Mouse (Mus musculus) hindbrain, embryonic 13.5 days (tissue): Measurements from ENCODE around the gene Ddb2. TPM values are rescaled to one million over a fixed set of nuclear protein-coding genes. Genes with fewer than 3 reads are reported as not detected.

Experiments used
- ATAC-seq: fragments of 200-750 bp; cut with Nextera tagmentation; 2 replicates; pipeline ENCODE4 v1.8.0; 2017; ENCODE audit warnings: moderate TSS enrichment; ENCODE audit not compliant: low FRiP score
- H3K27ac ChIP-seq: fragments of 300-500 bp; sonication (generic); 2 replicates; pipeline ENCODE4 v1.5.1; 2015; ENCODE audit warnings: inconsistent platforms, mild to moderate bottlenecking, moderate library complexity
- H3K27me3 ChIP-seq: fragments of 300-500 bp; sonication (generic); 2 replicates; pipeline ENCODE4 v1.6.1; 2015; ENCODE audit warnings: mild to moderate bottlenecking, inconsistent platforms
- H3K36me3 ChIP-seq: fragments of 300-500 bp; sonication (generic); 2 replicates; pipeline ENCODE4 v1.6.1; 2015; ENCODE audit warnings: mild to moderate bottlenecking, inconsistent platforms
- H3K4me1 ChIP-seq: fragments of 300-500 bp; sonication (generic); replicated peaks from 2 replicates; pipeline ENCODE4 v1.6.1; 2015; ENCODE audit warnings: inconsistent platforms
- H3K4me2 ChIP-seq: fragments of 300-500 bp; sonication (generic); 2 replicates; pipeline ENCODE4 v1.6.1; 2015; ENCODE audit warnings: inconsistent platforms, mild to moderate bottlenecking, moderate library complexity
- H3K4me3 ChIP-seq: fragments of 300-500 bp; sonication (generic); 2 replicates; pipeline ENCODE4 v1.5.1; 2015; ENCODE audit warnings: mild to moderate bottlenecking, inconsistent platforms
- H3K9ac ChIP-seq: fragments of 300-500 bp; sonication (generic); 2 replicates; pipeline ENCODE4 v1.6.1; 2015; ENCODE audit warnings: mild to moderate bottlenecking, inconsistent platforms
- H3K9me3 ChIP-seq: fragments of 300-500 bp; sonication (generic); 2 replicates; pipeline ENCODE4 v1.6.1; 2016; ENCODE audit warnings: inconsistent platforms
- WGBS: fragments of 180-500 bp; shearing (Covaris S2); methylation state at CpG from one replicate; pipeline ENCODE4 v1.1.7; 2015; 5-methylcytosine and 5-hydroxymethylcytosine counted together
- polyA plus RNA-seq: library from polyadenylated mRNA; unstranded; fragments of >200 nt; fragmentation: Nextera tagmentation; extraction: Ambion mirVana; gene quantifications from 2 replicates; pipeline ENCODE4 v1.2.1, GENCODE M21; 2015

Ddb2 gene
- polyA plus RNA-seq, 1 experiment from 2014 or later: 14.1 TPM

- Histone ChIP-seq H3K27ac (no peak overlapping the region), H3K36me3 (no peaks in the 10 kb centered on the region), H3K9ac (no peak overlapping the region), H3K4me3 (no peak overlapping the region), H3K4me2 (no peak overlapping the region), H3K27me3 (0 out of 2 replicates have a peak, but pooled peaks cover 3% of the 10 kb centered on the region), H3K9me3 (no peaks in the 10 kb centered on the region), H3K4me1 (peaks cover 29% of the 10 kb centered on the region)
- no peak for ATAC-seq
- 95% methylated on average over 3 of the region's 3 CpGs for WGBS
Observed at GRCm38 (mm10) chr2:91198888-91199287, 37.9 kb downstream of the Ddb2 start.

- WGBS: 73% methylated on average over 3 of the region's 3 CpGs
- no peak overlapping the region for H3K27ac ChIP-seq
Observed at GRCm38 (mm10) chr2:91196577-91197001, 40.2 kb downstream of the Ddb2 start.

GRCm38 (mm10) chr2:91194624-91195332 is 42.0 kb downstream of the Ddb2 start:
- Histone ChIP-seq H3K36me3 (no peaks in the 10 kb centered on the region), H3K9ac (peak overlapping the region; percentile 63), H3K27ac (no peak overlapping the region), H3K4me1 (peaks cover 11% of the 10 kb centered on the region), H3K27me3 (0 out of 2 replicates have a peak, but pooled peaks cover 13% of the 10 kb centered on the region), H3K4me3 (peak overlapping the region; percentile 33), H3K4me2 (peak overlapping the region; percentile 57), H3K9me3 (no peaks in the 10 kb centered on the region)
- WGBS: 3% methylated on average over 27 of the region's 27 CpGs
- ATAC-seq: peak; percentile 77

More at GRCm38 (mm10) chr2:91196577-91197001, 40.2 kb downstream of the Ddb2 start:
- H3K36me3 ChIP-seq: no peaks in the 10 kb centered on the region
- no peak overlapping the region for H3K4me3 ChIP-seq
- H3K27me3 ChIP-seq: 0 out of 2 replicates have a peak, but pooled peaks cover 10% of the 10 kb centered on the region
- no peak overlapping the region for H3K9ac ChIP-seq
- no peaks in the 10 kb centered on the region for H3K9me3 ChIP-seq
- no peak overlapping the region for H3K4me2 ChIP-seq
- peaks cover 15% of the 10 kb centered on the region for H3K4me1 ChIP-seq
- no peak for ATAC-seq

- Histone ChIP-seq H3K4me1 (peaks cover 11% of the 10 kb centered on the region), H3K27ac (no peak overlapping the region), H3K36me3 (no peaks in the 10 kb centered on the region), H3K4me2 (no peak overlapping the region), H3K9ac (no peak overlapping the region), H3K4me3 (no peak overlapping the region), H3K27me3 (0 out of 2 replicates have a peak, but pooled peaks cover 10% of the 10 kb centered on the region), H3K9me3 (no peaks in the 10 kb centered on the region)
- 86% methylated on average over 16 of the region's 16 CpGs for WGBS
- ATAC-seq: no peak
Observed at GRCm38 (mm10) chr2:91190501-91190900, 46.3 kb downstream of the Ddb2 start.

- Histone ChIP-seq H3K9ac (no peak overlapping the region), H3K9me3 (no peaks in the 10 kb centered on the region), H3K36me3 (no peaks in the 10 kb centered on the region), H3K4me1 (peaks cover 10% of the 10 kb centered on the region), H3K27me3 (0 out of 2 replicates have a peak, but pooled peaks cover 3% of the 10 kb centered on the region), H3K27ac (no peak overlapping the region), H3K4me2 (no peak overlapping the region), H3K4me3 (no peak overlapping the region)
- whole genome bisulfite sequencing: 75% methylated on average over 4 of the region's 4 CpGs
- no peak for ATAC-seq
Observed at GRCm38 (mm10) chr2:91187431-91187830, 49.4 kb downstream of the Ddb2 start.

GRCm38 (mm10) chr2:91186208-91186607 is 50.6 kb downstream of the Ddb2 start:
- peaks cover 19% of the 10 kb centered on the region for H3K4me1 ChIP-seq
- no peak overlapping the region for H3K9ac ChIP-seq
- H3K9me3 ChIP-seq: no peaks in the 10 kb centered on the region
- WGBS: 77% methylated on average over 1 of the region's 1 CpGs
- no peak for ATAC-seq
- no peak overlapping the region for H3K4me2 ChIP-seq
- no peaks in the 10 kb centered on the region for H3K36me3 ChIP-seq
- no peak overlapping the region for H3K4me3 ChIP-seq
- 0 out of 2 replicates have a peak, but pooled peaks cover 3% of the 10 kb centered on the region for H3K27me3 ChIP-seq
- no peak overlapping the region for H3K27ac ChIP-seq

- Histone ChIP-seq H3K4me3 (peak within 1 kb of the TSS; percentile 90), H3K27me3 (no peaks in the 10 kb centered on the region), H3K27ac (peak within 1 kb of the TSS; percentile 95), H3K4me1 (peaks cover 36% of the 10 kb centered on the region), H3K9me3 (no peaks in the 10 kb centered on the region), H3K9ac (peak within 1 kb of the TSS; percentile 88), H3K36me3 (peaks cover 3% of the 10 kb centered on the region; the same call in 1 of the 2 replicates), H3K4me2 (peak within 1 kb of the TSS; percentile 78)
- ATAC-seq: peak; percentile 1; the same call in 1 of the 2 replicates
- WGBS: 71% methylated on average over 15 of the region's 15 CpGs
Observed at GRCm38 (mm10) chr2:91183711-91184405, 52.9 kb downstream of the Ddb2 start, which contains the start of gene Madd. Gene Madd, minus strand, starts transcription at chr2:91183837.

GRCm38 (mm10) chr2:91183148-91183513 is 53.7 kb downstream of the Ddb2 start:
- Histone ChIP-seq H3K27me3 (no peaks in the 10 kb centered on the region), H3K27ac (peak overlapping the region; percentile 95), H3K36me3 (peaks cover 7% of the 10 kb centered on the region), H3K4me3 (peak overlapping the region; percentile 90), H3K4me2 (peak overlapping the region; percentile 78), H3K4me1 (peaks cover 36% of the 10 kb centered on the region), H3K9ac (peak overlapping the region; percentile 88), H3K9me3 (no peaks in the 10 kb centered on the region)
- 0% methylated on average over 9 of the region's 9 CpGs for WGBS
- ATAC-seq: peak; percentile 98

GRCm38 (mm10) chr2:91182405-91183147 is 54.2 kb downstream of the Ddb2 start:
- Histone ChIP-seq H3K4me1 (peaks cover 36% of the 10 kb centered on the region), H3K27ac (peak overlapping the region; percentile 95), H3K4me3 (peak overlapping the region; percentile 90), H3K4me2 (peak overlapping the region; percentile 78), H3K9me3 (no peaks in the 10 kb centered on the region), H3K27me3 (no peaks in the 10 kb centered on the region), H3K36me3 (peaks cover 12% of the 10 kb centered on the region), H3K9ac (peak overlapping the region; percentile 88)
- WGBS: under 1% methylated on average over 73 of the region's 81 CpGs
- peak; percentile 97 for ATAC-seq

GRCm38 (mm10) chr2:91182016-91182404 is 54.8 kb downstream of the Ddb2 start:
- H3K4me2 ChIP-seq: peak overlapping the region; percentile 78
- ATAC-seq: no peak
- no peaks in the 10 kb centered on the region for H3K27me3 ChIP-seq
- H3K36me3 ChIP-seq: peaks cover 15% of the 10 kb centered on the region
- peak overlapping the region; percentile 90 for H3K4me3 ChIP-seq
- H3K9me3 ChIP-seq: no peaks in the 10 kb centered on the region
- H3K4me1 ChIP-seq: peaks cover 36% of the 10 kb centered on the region
- 9% methylated on average over 8 of the region's 8 CpGs for WGBS
- peak overlapping the region; percentile 88 for H3K9ac ChIP-seq
- H3K27ac ChIP-seq: peak overlapping the region; percentile 95

- H3K27ac ChIP-seq: no peak overlapping the region
- peak overlapping the region; percentile 88 for H3K9ac ChIP-seq
- 71% methylated on average over 5 of the region's 5 CpGs for WGBS
Observed at GRCm38 (mm10) chr2:91180706-91181105, 56.1 kb downstream of the Ddb2 start.

GRCm38 (mm10) chr2:91179825-91180224 is 57.0 kb downstream of the Ddb2 start:
- H3K27ac ChIP-seq: no peak overlapping the region
- WGBS: 46% methylated on average over 4 of the region's 4 CpGs
- H3K36me3 ChIP-seq: peaks cover 34% of the 10 kb centered on the region
- ATAC-seq: no peak
- peaks cover 36% of the 10 kb centered on the region for H3K4me1 ChIP-seq
- no peak overlapping the region for H3K4me3 ChIP-seq
- H3K4me2 ChIP-seq: peak overlapping the region; percentile 78; the same call in 1 of the 2 replicates
- H3K27me3 ChIP-seq: no peaks in the 10 kb centered on the region
- no peak overlapping the region for H3K9ac ChIP-seq
- H3K9me3 ChIP-seq: no peaks in the 10 kb centered on the region

More at GRCm38 (mm10) chr2:91180706-91181105, 56.1 kb downstream of the Ddb2 start:
- H3K4me2 ChIP-seq: peak overlapping the region; percentile 78
- H3K36me3 ChIP-seq: peaks cover 28% of the 10 kb centered on the region
- no peaks in the 10 kb centered on the region for H3K27me3 ChIP-seq
- peaks cover 36% of the 10 kb centered on the region for H3K4me1 ChIP-seq
- no peak for ATAC-seq
- H3K4me3 ChIP-seq: no peak overlapping the region
- H3K9me3 ChIP-seq: no peaks in the 10 kb centered on the region
